12 mouse cellular contexts compared by ENCODE assay signal in genomic region chr1:151658291-151658830, GRCm38 (mm10).
DNase-seq lines count a peak whose midpoint lies in the region; ATAC-seq lines count a peak whose summit lies in the region.
"Had no signal": no experiment of that assay in that cellular context is flagged by ENCODE, and none has a peak within 500 bp of the region (broad histone marks: within the 10 kb centered on the region; RNA-seq: fewer than 3 reads in every experiment).

No protein-coding gene starts in this region.

- H3K27ac ChIP-seq in hindbrain, embryonic 16.5 days (ENCODE audit: low read depth, low read length), result no peak overlapping the region
- H3K27ac ChIP-seq in hindbrain, embryonic 14.5 days, result no peak overlapping the region
- 0 out of 2 replicates have a peak overlapping the region, but pooled peaks have one; percentile 13 for H3K27ac ChIP-seq in neural tube, embryonic 15.5 days (replicated peaks)
- H3K27ac ChIP-seq: heart, embryonic 15.5 days; intestine, embryonic 15.5 days had no signal

- H3K4me2 ChIP-seq in hindbrain, embryonic 16.5 days (ENCODE audit: low read length), result no peak overlapping the region
- no peak overlapping the region for H3K4me2 ChIP-seq in hindbrain, embryonic 14.5 days (replicated peaks)
- no peak overlapping the region for H3K4me2 ChIP-seq in neural tube, embryonic 15.5 days
- H3K4me2 ChIP-seq: heart, embryonic 15.5 days; intestine, embryonic 15.5 days had no signal

- H3K9me3 ChIP-seq in hindbrain, embryonic 16.5 days (ENCODE audit: control insufficient read depth, low read length), result no peaks in the 10 kb centered on the region
- no peaks in the 10 kb centered on the region for H3K9me3 ChIP-seq in hindbrain, embryonic 14.5 days (ENCODE audit: control insufficient read depth, low read length)
- no peaks in the 10 kb centered on the region for H3K9me3 ChIP-seq in neural tube, embryonic 15.5 days (replicated peaks)
- H3K9me3 ChIP-seq: G1E; heart, embryonic 15.5 days; intestine, embryonic 15.5 days had no signal

- no peak overlapping the region for H3K9ac ChIP-seq in hindbrain, embryonic 16.5 days (ENCODE audit: low read depth, low read length)
- no peak overlapping the region for H3K9ac ChIP-seq in hindbrain, embryonic 14.5 days
- no peak overlapping the region for H3K9ac ChIP-seq in neural tube, embryonic 15.5 days (replicated peaks)
- H3K9ac ChIP-seq: heart, embryonic 15.5 days; intestine, embryonic 15.5 days had no signal

- H3K27me3 ChIP-seq in hindbrain, embryonic 16.5 days (replicated peaks; ENCODE audit: control insufficient read depth, insufficient read depth, low read length), result no peaks in the 10 kb centered on the region
- no peaks in the 10 kb centered on the region for H3K27me3 ChIP-seq in hindbrain, embryonic 14.5 days (ENCODE audit: control insufficient read depth, insufficient read depth, low read length)
- H3K27me3 ChIP-seq in neural tube, embryonic 15.5 days (replicated peaks), result no peaks in the 10 kb centered on the region
- H3K27me3 ChIP-seq: heart, embryonic 15.5 days; intestine, embryonic 15.5 days had no signal

- 68% methylated on average over 19 of the region's 19 CpGs for WGBS in hindbrain, embryonic 16.5 days
- WGBS in hindbrain, embryonic 14.5 days, result 80% methylated on average over 19 of the region's 19 CpGs
- 81% methylated on average over 19 of the region's 19 CpGs for WGBS in neural tube, embryonic 15.5 days

- peaks cover 3% of the 10 kb centered on the region; the same call in 1 of the 2 replicates for H3K4me1 ChIP-seq in hindbrain, embryonic 16.5 days (ENCODE audit: control insufficient read depth, insufficient read depth, low read depth, low read length)
- peaks cover 3% of the 10 kb centered on the region; the same call in 1 of the 2 replicates for H3K4me1 ChIP-seq in hindbrain, embryonic 14.5 days (replicated peaks; ENCODE audit: control insufficient read depth, insufficient read depth, low read length)
- no peaks in the 10 kb centered on the region for H3K4me1 ChIP-seq in neural tube, embryonic 15.5 days
- H3K4me1 ChIP-seq: intestine, embryonic 15.5 days had no signal

- DNase-seq in gastrocnemius, adult 18-20 months (ENCODE audit: low spot score), result peak; percentile 41
- DNase-seq in gastrocnemius, postnatal 4 days (ENCODE audit: low spot score in 2 of 2), result no peak
- no peak for DNase-seq in hindbrain, embryonic 14.5 days (ENCODE audit: low spot score)
- no peak for DNase-seq in neural tube, embryonic 10.5 days (ENCODE audit: extremely low spot score, low spot score)
- DNase-seq in urinary bladder, postnatal 25 days (ENCODE audit: low spot score), result no peak
- DNase-seq: adrenal gland, postnatal 14 days had no signal

- H3K36me3 ChIP-seq in hindbrain, embryonic 16.5 days (ENCODE audit: control insufficient read depth, insufficient read depth, low read length), result no peaks in the 10 kb centered on the region
- H3K36me3 ChIP-seq in hindbrain, embryonic 14.5 days (replicated peaks; ENCODE audit: control insufficient read depth, insufficient read depth), result no peaks in the 10 kb centered on the region
- H3K36me3 ChIP-seq in neural tube, embryonic 15.5 days, result no peaks in the 10 kb centered on the region
- H3K36me3 ChIP-seq: G1E; heart, embryonic 15.5 days; intestine, embryonic 15.5 days had no signal

- peak; percentile 34; the same call in 1 of the 2 replicates for ATAC-seq in hindbrain, embryonic 16.5 days
- no peak for ATAC-seq in hindbrain, embryonic 14.5 days (ENCODE audit: low FRiP score)
- no peak for ATAC-seq in neural tube, embryonic 15.5 days (ENCODE audit: low FRiP score)
- ATAC-seq: forebrain, embryonic 16.5 days; intestine, embryonic 15.5 days had no signal

- no peak overlapping the region for H3K4me3 ChIP-seq in hindbrain, embryonic 16.5 days (ENCODE audit: low read length)
- H3K4me3 ChIP-seq in hindbrain, embryonic 14.5 days (replicated peaks; ENCODE audit: low read length), result no peak overlapping the region
- no peak overlapping the region for H3K4me3 ChIP-seq in neural tube, embryonic 15.5 days (replicated peaks)
- H3K4me3 ChIP-seq: heart, embryonic 15.5 days; intestine, embryonic 15.5 days had no signal
